Mouse (Mus musculus) v-Abl transformed pro-B cells (cell line): ENCODE measurements around the gene Atf5.

Experiments used
- in situ Hi-C, 2 experiments: fragments of 400-800 bp; cut with MboI; formaldehyde crosslinking; loops; one replicate each; pipeline ENCODE4 v1.15.1; 2025; ENCODE audit not compliant: unreplicated experiment in 2 of 2

Gene Atf5

GRCm38 (mm10) chr7:44851625-44852234 is 35.3 kb upstream of the Atf5 start:
- in situ Hi-C loops = loop anchor here (5.0 to 25.0 kb wide), 3 partner anchors 46 to 314 kb away; partner anchors contain the start of genes Fuz (in 2 of the 2), Pold1 (in 1 of the 2), Rpl13a (in 1 of the 2) and Spib (in 1 of the 2)

GRCm38 (mm10) chr7:44850789-44851624 is 34.5 kb upstream of the Atf5 start:
- in situ Hi-C loops = loop anchor here (5.0 to 25.0 kb wide), 3 partner anchors 46 to 314 kb away; partner anchors contain the start of genes Fuz (in 2 of the 2), Pold1 (in 1 of the 2), Rpl13a (in 1 of the 2) and Spib (in 1 of the 2)

GRCm38 (mm10) chr7:44850146-44850545 is 33.7 kb upstream of the Atf5 start:
- in situ Hi-C loops = loop anchor here (5.0 to 25.0 kb wide), 3 partner anchors 47 to 313 kb away; partner anchors contain the start of genes Fuz (in 2 of the 2), Pold1 (in 1 of the 2), Rpl13a (in 1 of the 2) and Spib (in 1 of the 2)

DNA sequence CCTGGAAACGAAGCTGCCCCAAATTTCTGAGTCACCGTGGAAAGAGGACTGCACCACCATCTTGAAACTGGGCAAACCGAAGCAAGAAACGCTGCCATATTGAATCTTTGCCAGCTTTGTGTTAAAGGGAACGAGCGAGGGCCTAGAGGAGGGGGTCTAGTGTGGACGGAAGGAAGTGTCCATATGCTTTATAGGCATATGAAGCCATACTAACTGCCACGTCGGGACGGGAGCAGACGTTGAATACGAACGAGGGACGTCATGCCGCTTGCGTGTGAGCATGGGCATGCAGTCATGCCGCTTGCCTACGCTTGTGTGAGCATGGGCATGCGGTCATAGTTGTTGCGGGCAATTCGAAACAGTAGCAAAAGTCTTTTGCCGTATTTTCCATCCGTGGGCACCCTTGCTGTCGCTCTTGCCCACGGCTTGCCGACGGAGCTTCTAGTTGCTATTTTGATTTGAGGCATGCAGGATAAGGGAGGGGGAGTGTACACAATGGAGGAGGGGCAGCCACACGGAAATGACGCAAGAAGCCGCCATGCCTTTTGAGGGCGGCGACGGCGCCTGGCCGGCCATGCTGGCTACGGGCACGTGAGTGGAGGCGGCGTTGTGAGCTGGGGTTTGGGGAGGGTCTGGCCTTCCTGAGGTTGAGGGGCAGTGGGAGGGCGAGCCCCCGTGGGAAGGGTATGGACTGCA is 33.1 kb upstream of the Atf5 start:
- in situ Hi-C loops = loop anchor here (5.0 to 25.0 kb wide), 3 partner anchors 48 to 312 kb away; partner anchors contain the start of genes Fuz (in 2 of the 2), Pold1 (in 1 of the 2), Rpl13a (in 1 of the 2) and Spib (in 1 of the 2)

- in situ Hi-C loops = no loop called here
These were observed 32.3 kb upstream of the Atf5 start, which contains the start of the genes Akt1s1 and Tbc1d17 for GRCm38 (mm10) chr7:44848561-44849415. Gene Akt1s1 (plus strand): TSS chr7:44848991. Gene Tbc1d17 (minus strand): TSS chr7:44849079.

- in situ Hi-C loops = no loop called here
These were observed 31.3 kb upstream of the Atf5 start for GRCm38 (mm10) chr7:44847772-44848171.

DNA sequence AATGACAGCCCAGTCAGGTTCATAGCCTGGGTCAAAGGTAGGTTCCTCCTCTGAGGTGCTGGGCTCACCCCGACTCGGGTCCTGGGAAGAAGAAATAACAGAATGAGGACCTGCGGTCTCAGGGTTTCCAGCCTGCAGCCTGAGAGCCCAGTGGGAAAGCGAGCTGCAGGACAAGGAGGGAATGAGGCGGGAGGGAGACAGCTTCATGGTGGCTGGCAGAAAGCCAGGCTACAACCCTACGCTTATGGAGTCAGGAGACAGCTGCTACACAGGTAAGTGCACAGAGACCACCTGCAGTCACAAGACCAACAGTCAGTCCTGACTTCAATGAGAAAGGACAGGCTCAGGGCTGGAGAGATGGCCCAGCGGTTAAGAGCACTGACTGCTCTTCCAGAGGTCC is 30.3 kb upstream of the Atf5 start:
- in situ Hi-C loops = no loop called here

DNA sequence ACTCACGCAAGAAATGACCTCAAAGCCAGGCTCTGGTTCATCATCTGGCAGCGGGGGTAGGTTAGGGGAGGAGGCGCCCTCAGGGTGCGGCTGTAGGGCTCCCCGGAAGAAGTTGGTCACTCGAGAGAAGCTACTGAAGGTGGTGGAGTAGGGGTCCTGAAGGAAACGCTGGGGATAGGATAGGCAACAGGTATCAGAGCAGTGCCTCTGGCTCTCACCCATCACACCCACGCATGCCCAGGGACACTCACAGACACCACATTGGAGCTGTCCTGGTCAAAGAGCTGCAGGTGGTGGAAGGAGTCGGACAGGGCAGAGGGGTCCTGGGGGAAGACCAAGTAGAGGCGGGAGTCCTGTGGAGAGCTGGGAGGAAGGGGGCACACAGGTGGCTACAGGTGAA is 28.5 kb upstream of the Atf5 start:
- in situ Hi-C loops = no loop called here

DNA sequence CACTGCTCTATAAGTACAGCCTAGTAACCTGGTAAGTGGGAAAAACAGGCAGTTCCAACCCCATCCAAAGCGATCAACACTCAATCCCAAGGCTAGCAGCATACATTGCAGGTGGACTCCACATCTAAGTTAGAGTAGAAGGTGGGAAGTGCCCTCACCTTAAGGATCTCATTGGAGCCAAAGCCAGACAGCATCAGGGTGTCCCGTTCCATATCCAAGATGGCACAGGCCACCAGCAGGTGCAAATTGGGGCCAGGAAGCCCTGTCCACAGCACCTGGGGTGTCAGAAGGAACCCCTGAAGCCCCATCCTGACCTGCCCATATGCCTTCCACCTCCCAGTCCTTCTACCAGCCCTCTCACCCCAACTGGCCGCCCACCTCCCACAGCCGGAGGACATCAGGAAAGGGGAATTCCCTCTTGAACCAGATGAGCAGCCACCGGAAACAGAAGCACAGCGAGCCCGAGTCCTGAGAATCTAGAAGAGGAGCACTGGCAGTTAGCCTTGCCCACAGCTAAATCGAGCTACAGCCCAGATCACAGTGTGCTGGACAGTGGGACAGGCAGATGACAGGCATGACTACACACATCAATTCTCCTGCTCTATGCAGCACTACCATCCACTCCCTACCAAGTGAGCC is 25.5 kb upstream of the Atf5 start:
- in situ Hi-C loops = no loop called here

DNA sequence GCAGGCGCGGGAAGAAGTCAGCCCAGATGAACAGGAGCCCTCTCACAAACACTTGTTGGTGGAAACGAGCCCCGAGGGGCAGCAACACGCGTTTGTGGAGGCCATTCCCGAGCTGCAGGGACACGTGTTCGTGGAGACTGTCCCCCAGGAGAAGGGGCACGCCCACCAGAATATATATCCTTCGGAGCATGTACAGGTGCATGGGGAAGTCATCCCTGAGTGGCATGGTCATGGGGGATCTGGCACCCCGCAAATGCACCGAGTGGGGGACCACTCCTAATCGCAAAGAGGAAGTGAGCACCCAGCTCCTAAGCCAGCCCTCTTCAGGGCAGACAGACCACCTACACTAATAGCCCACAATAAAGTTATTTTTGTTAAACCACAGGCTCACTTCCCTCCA is 24.0 kb upstream of the Atf5 start:
- in situ Hi-C loops = no loop called here

DNA sequence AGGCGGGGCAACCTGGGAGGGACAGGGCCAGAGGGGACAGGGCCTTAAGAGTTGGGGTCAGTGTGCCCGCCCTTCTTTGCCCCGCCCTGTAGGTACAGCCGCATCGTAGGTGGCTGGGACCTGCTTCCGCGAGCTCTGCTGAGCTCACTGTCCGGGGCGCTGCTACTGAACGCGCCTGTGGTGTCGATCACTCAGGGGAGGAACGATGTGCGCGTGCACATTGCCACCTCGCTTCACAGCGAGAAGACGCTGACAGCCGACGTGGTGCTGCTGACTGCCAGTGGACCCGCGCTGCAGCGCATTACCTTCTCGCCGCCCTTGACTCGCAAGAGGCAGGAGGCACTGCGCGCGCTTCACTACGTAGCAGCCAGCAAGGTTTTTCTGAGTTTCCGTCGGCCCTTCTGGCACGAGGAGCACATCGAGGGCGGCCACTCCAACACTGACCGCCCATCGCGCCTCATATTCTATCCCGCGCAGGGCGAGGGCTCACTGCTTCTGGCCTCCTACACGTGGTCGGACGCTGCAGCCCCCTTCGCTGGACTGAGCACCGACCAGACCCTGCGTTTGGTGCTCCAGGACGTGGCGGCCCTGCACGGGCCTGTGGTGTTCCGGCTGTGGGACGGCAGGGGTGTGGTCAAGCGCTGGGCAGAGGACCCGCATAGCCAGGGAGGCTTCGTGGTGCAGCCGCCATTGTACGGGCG is 23.2 kb upstream of the Atf5 start:
- in situ Hi-C loops = loop anchor here in 1 of 2 experiments (10.0 kb wide), 1 partner anchor 115 kb away; no protein-coding TSS in a partner anchor

GRCm38 (mm10) chr7:44839171-44839490 is 22.7 kb upstream of the Atf5 start:
- in situ Hi-C loops = loop anchor here in 1 of 2 experiments (10.0 kb wide), 1 partner anchor 116 kb away; no protein-coding TSS in a partner anchor

DNA sequence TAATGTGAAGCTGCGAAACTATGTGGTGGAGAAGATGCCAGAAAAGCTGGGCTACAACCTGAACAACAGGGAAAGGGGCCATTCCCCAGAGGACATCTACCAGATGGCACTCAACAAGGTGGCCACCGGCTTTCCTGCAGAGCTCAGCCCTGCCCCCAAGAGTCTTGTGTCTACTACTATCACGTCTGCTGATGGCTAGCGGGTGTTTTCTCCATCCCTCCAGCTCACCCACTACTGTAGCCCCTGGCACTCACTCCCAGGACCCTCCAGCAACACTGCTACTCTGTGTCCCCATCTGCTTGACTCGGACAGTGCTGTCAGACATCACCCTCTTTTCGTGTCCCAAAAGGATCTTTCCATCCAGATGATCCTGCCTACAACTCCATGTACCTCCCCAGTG is 21.6 kb upstream of the Atf5 start:
- in situ Hi-C loops = loop anchor here in 1 of 2 experiments (10.0 kb wide), 1 partner anchor 117 kb away; no protein-coding TSS in a partner anchor

- in situ Hi-C loops = loop anchor here in 1 of 2 experiments (10.0 kb wide), 1 partner anchor 118 kb away; no protein-coding TSS in a partner anchor
These were observed 20.1 kb upstream of the Atf5 start for GRCm38 (mm10) chr7:44836423-44837053.

GRCm38 (mm10) chr7:44836016-44836404 is 19.6 kb upstream of the Atf5 start:
- in situ Hi-C loops = loop anchor here in 1 of 2 experiments (10.0 kb wide), 1 partner anchor 119 kb away; no protein-coding TSS in a partner anchor

GRCm38 (mm10) chr7:44835373-44836015 is 19.0 kb upstream of the Atf5 start:
- in situ Hi-C loops = loop anchor here in 1 of 2 experiments (10.0 kb wide), 1 partner anchor 119 kb away; no protein-coding TSS in a partner anchor

- in situ Hi-C loops = loop anchor here in 1 of 2 experiments (5.0 to 10.0 kb wide), 2 partner anchors 90 to 122 kb away; no protein-coding TSS in a partner anchor
These were observed 16.3 kb upstream of the Atf5 start for GRCm38 (mm10) chr7:44832763-44833162.
